Mouse (Mus musculus): ENCODE data around the gene Kctd7.

- TF ChIP-seq CTCF (IDR thresholded peaks at IDR 0.05; ENCODE audit: borderline replicate concordance, insufficient read depth, low read length) (no peak), POLR2A (IDR thresholded peaks at IDR 0.05; ENCODE audit: low read depth, low read length) (no peak)
Observed at GRCm38 (mm10) chr5:130173012-130173411, 28.4 kb downstream of the Kctd7 start.
